Mouse (Mus musculus) MEL (cell line): ENCODE data around the gene E130308A19Rik. TPM values are rescaled to one million over a fixed set of nuclear protein-coding genes. Genes with fewer than 3 reads are reported as not detected.

Experiments used
- DNase-seq: peaks from one replicate; pipeline ENCODE4 v3.0.0; 2011; ENCODE audit warnings: low read depth, low spot score
- H3K27ac ChIP-seq: 2 replicates; pipeline ENCODE4 v1.5.1; 2012; ENCODE audit warnings: low read depth, mild to moderate bottlenecking, control low read depth, low read length, moderate library complexity; ENCODE audit not compliant: control insufficient read depth
- H3K27me3 ChIP-seq, 2 experiments: fragments of 150-350 bp in 1 of 2; sonication (generic) in 1 of 2; 2 replicates each; pipeline ENCODE4 v1.6.1; 2012; ENCODE audit warnings: low read length in 2 of 2, mild to moderate bottlenecking in 2 of 2, improper control_type of control experiment in 1 of 2, moderate library complexity in 1 of 2; ENCODE audit not compliant: insufficient read depth in 2 of 2, control insufficient read depth in 1 of 2
- H3K36me3 ChIP-seq, 2 experiments: 2 replicates each; pipeline ENCODE4 v1.6.1; 2012 to 2014; ENCODE audit warnings: low read length in 2 of 2, improper control_type of control experiment in 1 of 2, inconsistent platforms in 1 of 2, mild to moderate bottlenecking in 1 of 2; ENCODE audit not compliant: insufficient read depth in 2 of 2, control insufficient read depth in 1 of 2
- H3K4me1 ChIP-seq, 2 experiments: fragments of 150-350 bp in 1 of 2; sonication (generic) in 1 of 2; 2 replicates each; pipeline ENCODE4 v1.6.1; 2012; ENCODE audit warnings: low read length in 2 of 2, improper control_type of control experiment in 1 of 2, mild to moderate bottlenecking in 1 of 2; ENCODE audit not compliant: insufficient read depth in 2 of 2, control insufficient read depth in 1 of 2
- H3K4me3 ChIP-seq, 2 experiments: fragments of 150-350 bp in 1 of 2; sonication (generic) in 1 of 2; 2 replicates each; pipeline ENCODE4 v1.5.1; 2012; ENCODE audit warnings: low read depth in 2 of 2, low read length in 2 of 2, mild to moderate bottlenecking in 2 of 2, moderate library complexity in 2 of 2, control low read depth in 1 of 2, improper control_type of control experiment in 1 of 2; ENCODE audit not compliant: control insufficient read depth in 1 of 2, insufficient read depth in 1 of 2
- H3K79me2 ChIP-seq: 2 replicates; pipeline ENCODE4 v1.6.1; 2012; ENCODE audit warnings: mild to moderate bottlenecking, low read length, moderate library complexity; ENCODE audit not compliant: control insufficient read depth, poor library complexity, insufficient read depth
- H3K9ac ChIP-seq: 2 replicates; pipeline ENCODE4 v1.6.1; 2012; ENCODE audit warnings: low read depth, mild to moderate bottlenecking, control low read depth, low read length, moderate library complexity; ENCODE audit not compliant: control insufficient read depth, poor library complexity, severe bottlenecking
- H3K9me3 ChIP-seq: fragments of 150-350 bp; sonication (generic); replicated peaks from 2 replicates; pipeline ENCODE4 v1.6.1; 2012; ENCODE audit warnings: mild to moderate bottlenecking, low read length, improper control_type of control experiment, moderate library complexity; ENCODE audit not compliant: insufficient read depth
- CTCF ChIP-seq, 3 experiments: IDR thresholded peaks in 2 of 3; conservative IDR thresholded peaks in 1 of 3; 2 replicates each; pipeline ENCODE4 v1.5.1; 2011 to 2012; ENCODE audit warnings: low read length in 3 of 3, low read depth in 2 of 3, mild to moderate bottlenecking in 2 of 3, improper control_type of control experiment in 1 of 3, inconsistent platforms in 1 of 3, mixed read lengths in 1 of 3, moderate library complexity in 1 of 3; ENCODE audit not compliant: control insufficient read depth in 1 of 3, insufficient read depth in 1 of 3, poor library complexity in 1 of 3, severe bottlenecking in 1 of 3
- E2F4 ChIP-seq: IDR thresholded peaks from 2 replicates; pipeline ENCODE4 v1.6.1; 2011; ENCODE audit warnings: low read depth, low read length, improper control_type of control experiment, borderline replicate concordance
- ELF1 ChIP-seq: IDR thresholded peaks from 2 replicates; pipeline ENCODE4 v1.6.1; 2014; ENCODE audit warnings: low read depth, mild to moderate bottlenecking, inconsistent platforms, low read length, improper control_type of control experiment, moderate library complexity
- EP300 ChIP-seq, 2 experiments: IDR thresholded peaks; 2 replicates each; pipeline ENCODE4 v1.6.1; 2011; ENCODE audit warnings: improper control_type of control experiment in 2 of 2, low read length in 2 of 2, low read depth in 1 of 2, mild to moderate bottlenecking in 1 of 2
- ETS1 ChIP-seq: IDR thresholded peaks from 2 replicates; pipeline ENCODE4 v1.6.1; 2012; ENCODE audit warnings: low read depth, mild to moderate bottlenecking, inconsistent platforms, low read length, improper control_type of control experiment, moderate library complexity
- GABPA ChIP-seq: IDR thresholded peaks from 2 replicates; pipeline ENCODE4 v1.6.1; 2012; ENCODE audit warnings: low read depth, mild to moderate bottlenecking, inconsistent platforms, low read length, improper control_type of control experiment, moderate library complexity
- HCFC1 ChIP-seq: IDR thresholded peaks from 2 replicates; pipeline ENCODE4 v1.6.1; 2012; ENCODE audit warnings: low read depth, mild to moderate bottlenecking, inconsistent platforms, low read length, improper control_type of control experiment, moderate library complexity
- KAT2A ChIP-seq: conservative IDR thresholded peaks from 2 replicates; pipeline ENCODE4 v1.6.1; 2012; ENCODE audit warnings: low read depth, low read length, improper control_type of control experiment, inconsistent platforms
- MAFK ChIP-seq: IDR thresholded peaks from 2 replicates; pipeline ENCODE4 v1.6.1; 2011; ENCODE audit warnings: low read depth, mild to moderate bottlenecking, low read length, improper control_type of control experiment, borderline replicate concordance
- MAX ChIP-seq: IDR thresholded peaks from 2 replicates; pipeline ENCODE4 v1.6.1; 2011; ENCODE audit warnings: low read length, improper control_type of control experiment
- MAZ ChIP-seq: IDR thresholded peaks from 2 replicates; pipeline ENCODE4 v1.6.1; 2012; ENCODE audit warnings: low read depth, mild to moderate bottlenecking, inconsistent platforms, low read length, improper control_type of control experiment
- MEF2A ChIP-seq: IDR thresholded peaks from 2 replicates; pipeline ENCODE4 v1.6.1; 2014; ENCODE audit warnings: low read depth, mild to moderate bottlenecking, inconsistent platforms, low read length, improper control_type of control experiment; ENCODE audit not compliant: poor library complexity, insufficient replicate concordance, severe bottlenecking; ENCODE audit errors: extremely low read depth
- MYB ChIP-seq: IDR thresholded peaks from 2 replicates; pipeline ENCODE4 v1.6.1; 2011; ENCODE audit warnings: mild to moderate bottlenecking, low read depth, low read length, improper control_type of control experiment
- NELFE ChIP-seq: IDR thresholded peaks from 2 replicates; pipeline ENCODE4 v1.6.1; 2011; ENCODE audit warnings: low read depth, low read length, improper control_type of control experiment
- POLR2AphosphoS2 ChIP-seq: IDR thresholded peaks from 2 replicates; pipeline ENCODE4 v1.6.1; 2011; ENCODE audit warnings: low read length, improper control_type of control experiment
- POLR2AphosphoS5 ChIP-seq: IDR thresholded peaks from 2 replicates; pipeline ENCODE4 v1.6.1; 2012; ENCODE audit warnings: low read depth, borderline replicate concordance, mild to moderate bottlenecking, inconsistent platforms, low read length, moderate library complexity, mixed read lengths
- RAD21 ChIP-seq: IDR thresholded peaks from 2 replicates; pipeline ENCODE4 v1.6.1; 2011; ENCODE audit warnings: mild to moderate bottlenecking, low read depth, low read length, improper control_type of control experiment
- RCOR1 ChIP-seq: IDR thresholded peaks from 2 replicates; pipeline ENCODE4 v1.6.1; 2012; ENCODE audit warnings: low read depth, mild to moderate bottlenecking, inconsistent platforms, low read length, improper control_type of control experiment
- TAL1 ChIP-seq: IDR thresholded peaks from 2 replicates; pipeline ENCODE4 v1.6.1; 2012; ENCODE audit warnings: mild to moderate bottlenecking, inconsistent platforms, low read length, moderate library complexity, mixed read lengths
- UBTF ChIP-seq: IDR thresholded peaks from 2 replicates; pipeline ENCODE4 v1.6.1; 2012; ENCODE audit warnings: low read depth, mild to moderate bottlenecking, inconsistent platforms, low read length, improper control_type of control experiment, moderate library complexity, borderline replicate concordance; ENCODE audit not compliant: insufficient read depth
- USF1 ChIP-seq: IDR thresholded peaks from 2 replicates; pipeline ENCODE4 v1.6.1; 2014; ENCODE audit warnings: low read depth, mild to moderate bottlenecking, inconsistent platforms, low read length, improper control_type of control experiment, moderate library complexity
- polyA plus RNA-seq, 2 experiments: library from polyadenylated mRNA; stranded (reverse) in 1 of 2; unstranded in 1 of 2; fragments of >175 nt in 1 of 2; fragments of >200 nt in 1 of 2; gene quantifications; 2 replicates each; pipeline versions ENCODE4 v1.2.1 to v1.2.4; 2012; ENCODE audit warnings: low replicate concordance in 2 of 2, low read depth in 1 of 2; ENCODE audit not compliant: insufficient read length in 2 of 2, insufficient read depth in 1 of 2, missing spikeins in 1 of 2
- total RNA-seq: library from RNA; depleted of rRNA; stranded (reverse); fragments of 300-350 nt; gene quantifications from 2 replicates; pipeline ENCODE4 v1.2.3, GENCODE M21; 2012

E130308A19Rik gene
- total and polyA plus RNA-seq, 3 experiments = 4.0 to 12.5 TPM; not detected in 1

- H3K9ac ChIP-seq = no peak overlapping the region
- no peak overlapping the region for H3K27ac ChIP-seq
- no peaks in the 10 kb centered on the region for H3K27me3 ChIP-seq
- TF ChIP-seq E2F4 = no peak
- no peak for TF ChIP-seq CTCF (IDR thresholded peaks at IDR 0.05 in 2 of 3, conservative IDR thresholded peaks at IDR 0.05 in 1 of 3; ENCODE audit: control insufficient read depth in 1 of 3, insufficient read depth in 1 of 3, low read depth in 2 of 3, low read length in 3 of 3, poor library complexity in 1 of 3, severe bottlenecking in 1 of 3)
- TF ChIP-seq POLR2AphosphoS5 = no peak
- TF ChIP-seq RAD21 = no peak
- TF ChIP-seq UBTF = no peak
- TF ChIP-seq RCOR1 = no peak
- TF ChIP-seq USF1 = no peak
- no peak for TF ChIP-seq MYB
- TF ChIP-seq ETS1 = no peak
- TF ChIP-seq POLR2AphosphoS2 = no peak
- no peak for TF ChIP-seq ELF1
- TF ChIP-seq MAZ = no peak
- H3K79me2 ChIP-seq = no peaks in the 10 kb centered on the region
- H3K36me3 ChIP-seq = peaks cover 0 to 24% of the 10 kb centered on the region in 2 experiments; a peak in 2 of 4 replicates
- no peaks in the 10 kb centered on the region for H3K9me3 ChIP-seq
- no peak overlapping the region for H3K4me3 ChIP-seq
- H3K4me1 ChIP-seq = peaks cover 13 to 17% of the 10 kb centered on the region in 2 experiments
- no peak for DNase-seq
Measured at GRCm38 (mm10) chr4:59649119-59649518, 23.1 kb downstream of the E130308A19Rik start.

- no peaks in the 10 kb centered on the region for H3K79me2 ChIP-seq
- H3K27ac ChIP-seq = no peak overlapping the region
- DNase-seq = no peak
- H3K36me3 ChIP-seq = peaks cover 0 to 8% of the 10 kb centered on the region in 2 experiments; a peak in 2 of 4 replicates
- H3K9me3 ChIP-seq = no peaks in the 10 kb centered on the region
- H3K4me1 ChIP-seq = 0 out of 4 replicates have a peak, but pooled peaks cover 4 to 5% of the 10 kb centered on the region in 2 experiments
- no peak overlapping the region for H3K4me3 ChIP-seq
- no peak for TF ChIP-seq MEF2A
- no peak overlapping the region for H3K9ac ChIP-seq
- no peaks in the 10 kb centered on the region for H3K27me3 ChIP-seq
Measured at GRCm38 (mm10) chr4:59652166-59652681, 26.2 kb downstream of the E130308A19Rik start.

GRCm38 (mm10) chr4:59656061-59656642 lies 30.1 kb downstream of the E130308A19Rik start:
- no peak overlapping the region for H3K27ac ChIP-seq
- H3K4me3 ChIP-seq = no peak overlapping the region
- H3K9me3 ChIP-seq = no peaks in the 10 kb centered on the region
- no peaks in the 10 kb centered on the region for H3K27me3 ChIP-seq
- TF ChIP-seq TAL1 (no peak), NELFE (no peak), RAD21 (no peak), EP300 (IDR thresholded peaks at IDR 0.05; ENCODE audit: low read depth in 1 of 2, low read length in 2 of 2) (no peak), KAT2A (no peak), MYB (no peak), GABPA (no peak), MAX (no peak), MAFK (no peak), E2F4 (no peak), HCFC1 (no peak)
- H3K4me1 ChIP-seq = no peaks in the 10 kb centered on the region
- H3K79me2 ChIP-seq = 0 out of 2 replicates have a peak, but pooled peaks cover 1% of the 10 kb centered on the region
- H3K9ac ChIP-seq = no peak overlapping the region
- H3K36me3 ChIP-seq = no peaks in the 10 kb centered on the region
- DNase-seq = no peak
